Mouse (Mus musculus) stomach, embryonic 15.5 days (tissue): ENCODE data around the gene Afap1. TPM values are rescaled to one million over a fixed set of nuclear protein-coding genes. Genes with fewer than 3 reads are reported as not detected.

Source experiments
- ATAC-seq: fragments of 200-750 bp; cut with Nextera tagmentation; 2 replicates; pipeline ENCODE4 v1.8.0; 2017; ENCODE audit warnings: low read depth, moderate number of reproducible peaks, moderate TSS enrichment; ENCODE audit not compliant: insufficient read depth, low FRiP score
- H3K27ac ChIP-seq: fragments of 300-500 bp; sonication (generic); 2 replicates; pipeline ENCODE4 v1.5.1; 2015; ENCODE audit warnings: mild to moderate bottlenecking, inconsistent platforms
- H3K27me3 ChIP-seq: fragments of 300-500 bp; sonication (generic); replicated peaks from 2 replicates; pipeline ENCODE4 v1.6.1; 2015; ENCODE audit warnings: inconsistent platforms
- H3K36me3 ChIP-seq: fragments of 300-500 bp; sonication (generic); 2 replicates; pipeline ENCODE4 v1.6.1; 2015; ENCODE audit warnings: inconsistent platforms
- H3K4me1 ChIP-seq: fragments of 300-500 bp; sonication (generic); 2 replicates; pipeline ENCODE4 v1.6.1; 2015; ENCODE audit warnings: inconsistent platforms
- H3K4me2 ChIP-seq: fragments of 300-500 bp; sonication (generic); 2 replicates; pipeline ENCODE4 v1.6.1; 2015; ENCODE audit warnings: mild to moderate bottlenecking, inconsistent platforms
- H3K4me3 ChIP-seq: fragments of 300-500 bp; sonication (generic); replicated peaks from 2 replicates; pipeline ENCODE4 v1.5.1; 2015; ENCODE audit warnings: inconsistent platforms
- H3K9ac ChIP-seq: fragments of 300-500 bp; sonication (generic); 2 replicates; pipeline ENCODE4 v1.6.1; 2015; ENCODE audit warnings: inconsistent platforms
- H3K9me3 ChIP-seq: fragments of 300-500 bp; sonication (generic); 2 replicates; pipeline ENCODE4 v1.6.1; 2016; ENCODE audit warnings: inconsistent platforms
- WGBS: fragments of 180-500 bp; shearing (Covaris S2); methylation state at CpG from one replicate; pipeline ENCODE4 v1.1.7; 2015; 5-methylcytosine and 5-hydroxymethylcytosine counted together
- polyA plus RNA-seq: library from polyadenylated mRNA; unstranded; fragments of >200 nt; fragmentation: Nextera tagmentation; extraction: Ambion mirVana; gene quantifications from 2 replicates; pipeline ENCODE4 v1.2.1, GENCODE M21; 2015

The Afap1 gene
- polyA plus RNA-seq, 1 experiment from 2014 or later = 18.2 TPM

GRCm38 (mm10) chr5:35965036-35965435, 71.9 kb downstream of the Afap1 start:
- H3K4me3 ChIP-seq = no peak overlapping the region
- H3K9me3 ChIP-seq = no peaks in the 10 kb centered on the region
- no peak overlapping the region for H3K9ac ChIP-seq
- no peak overlapping the region for H3K27ac ChIP-seq
- H3K27me3 ChIP-seq = no peaks in the 10 kb centered on the region
- H3K36me3 ChIP-seq = peaks cover 46% of the 10 kb centered on the region
- ATAC-seq = no peak
- 48% methylated on average over 5 of the region's 5 CpGs for WGBS
- H3K4me2 ChIP-seq = no peak overlapping the region
- H3K4me1 ChIP-seq = no peaks in the 10 kb centered on the region

DNA sequence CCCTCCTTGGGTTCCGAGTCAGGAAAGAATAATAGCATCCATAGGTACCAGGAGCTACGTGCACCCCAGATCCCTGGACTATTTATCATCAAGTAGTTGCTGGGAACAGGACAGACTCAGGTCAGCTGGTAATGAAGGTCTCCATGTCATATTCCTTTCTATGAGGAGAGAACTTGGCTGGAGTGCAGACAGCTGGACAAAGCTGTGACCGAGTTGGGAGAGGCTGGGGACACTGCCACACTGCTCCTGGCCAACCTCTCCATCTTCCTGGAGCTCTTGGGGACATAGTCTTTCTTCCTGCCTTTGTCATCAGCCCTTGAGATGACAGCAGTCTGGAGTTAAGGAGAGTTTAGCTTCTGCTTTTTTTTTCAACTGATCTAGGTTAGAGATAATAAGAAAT, 76.7 kb downstream of the Afap1 start:
- H3K4me2 ChIP-seq = no peak overlapping the region
- no peak overlapping the region for H3K4me3 ChIP-seq
- H3K9me3 ChIP-seq = no peaks in the 10 kb centered on the region
- WGBS = 48% methylated on average over 3 of the region's 3 CpGs
- no peak for ATAC-seq
- H3K27ac ChIP-seq = peak overlapping the region; percentile 62; the same call in 1 of the 2 replicates
- H3K27me3 ChIP-seq = no peaks in the 10 kb centered on the region
- peaks cover 27% of the 10 kb centered on the region; the same call in 1 of the 2 replicates for H3K36me3 ChIP-seq
- no peak overlapping the region for H3K9ac ChIP-seq
- peaks cover 35% of the 10 kb centered on the region for H3K4me1 ChIP-seq

DNA sequence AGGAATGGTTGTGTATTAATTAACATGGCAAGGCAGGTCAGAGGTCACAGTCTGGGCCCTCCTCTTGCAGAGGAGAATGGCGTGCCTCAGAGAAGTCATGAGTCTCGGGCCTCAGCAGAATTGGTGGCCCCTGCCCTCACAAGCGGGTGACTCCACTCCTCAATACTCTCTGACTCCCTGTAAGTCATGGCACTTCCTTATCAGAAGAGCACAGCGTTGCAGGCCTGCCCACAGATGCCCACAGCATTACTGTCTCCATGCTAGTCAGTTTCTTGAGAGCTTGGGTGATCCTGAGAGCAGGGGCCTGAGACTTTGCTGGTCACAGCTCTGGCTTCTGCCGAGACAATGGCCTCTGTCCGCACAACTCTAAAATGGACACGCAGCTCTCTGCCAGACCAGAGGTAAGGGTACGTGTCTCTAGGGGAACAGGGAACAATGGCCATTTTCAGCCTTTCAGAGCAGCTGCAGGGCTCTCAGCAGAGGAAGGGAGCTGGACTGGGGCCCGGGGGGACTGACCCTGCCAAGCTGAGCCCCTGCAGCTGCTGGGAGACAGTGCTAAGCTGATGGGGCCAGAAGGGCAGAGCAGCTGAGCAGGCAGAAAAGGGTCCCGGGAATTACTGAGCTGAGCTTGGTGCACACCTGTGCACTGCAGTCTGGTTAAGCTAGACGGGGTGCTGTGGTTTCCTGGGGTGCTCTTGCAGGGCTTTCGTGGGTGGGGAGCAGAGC, 77.4 kb downstream of the Afap1 start:
- Histone ChIP-seq H3K27ac (peak overlapping the region; percentile 62; the same call in 1 of the 2 replicates), H3K36me3 (peaks cover 21% of the 10 kb centered on the region; the same call in 1 of the 2 replicates), H3K9me3 (no peaks in the 10 kb centered on the region), H3K4me3 (no peak overlapping the region), H3K9ac (no peak overlapping the region), H3K4me1 (peaks cover 35% of the 10 kb centered on the region), H3K27me3 (no peaks in the 10 kb centered on the region), H3K4me2 (no peak overlapping the region)
- ATAC-seq = peak; percentile 42; the same call in 1 of the 2 replicates
- 44% methylated on average over 12 of the region's 12 CpGs for WGBS

- H3K4me3 ChIP-seq = no peak overlapping the region
- H3K9me3 ChIP-seq = no peaks in the 10 kb centered on the region
- peaks cover 25% of the 10 kb centered on the region for H3K36me3 ChIP-seq
- no peak for ATAC-seq
- H3K27me3 ChIP-seq = no peaks in the 10 kb centered on the region
- H3K27ac ChIP-seq = no peak overlapping the region
- no peak overlapping the region for H3K9ac ChIP-seq
- peaks cover 35% of the 10 kb centered on the region for H3K4me1 ChIP-seq
- 64% methylated on average over 10 of the region's 10 CpGs for WGBS
- no peak overlapping the region for H3K4me2 ChIP-seq
These were observed 78.9 kb downstream of the Afap1 start for GRCm38 (mm10) chr5:35971841-35972578.

GRCm38 (mm10) chr5:35972739-35973138, 79.6 kb downstream of the Afap1 start:
- Histone ChIP-seq H3K27me3 (no peaks in the 10 kb centered on the region), H3K36me3 (peaks cover 32% of the 10 kb centered on the region), H3K27ac (peak overlapping the region; percentile 83; the same call in 1 of the 2 replicates), H3K9me3 (no peaks in the 10 kb centered on the region), H3K4me1 (peaks cover 35% of the 10 kb centered on the region), H3K9ac (no peak overlapping the region), H3K4me2 (no peak overlapping the region), H3K4me3 (no peak overlapping the region)
- no peak for ATAC-seq
- WGBS = 39% methylated on average over 7 of the region's 7 CpGs

DNA sequence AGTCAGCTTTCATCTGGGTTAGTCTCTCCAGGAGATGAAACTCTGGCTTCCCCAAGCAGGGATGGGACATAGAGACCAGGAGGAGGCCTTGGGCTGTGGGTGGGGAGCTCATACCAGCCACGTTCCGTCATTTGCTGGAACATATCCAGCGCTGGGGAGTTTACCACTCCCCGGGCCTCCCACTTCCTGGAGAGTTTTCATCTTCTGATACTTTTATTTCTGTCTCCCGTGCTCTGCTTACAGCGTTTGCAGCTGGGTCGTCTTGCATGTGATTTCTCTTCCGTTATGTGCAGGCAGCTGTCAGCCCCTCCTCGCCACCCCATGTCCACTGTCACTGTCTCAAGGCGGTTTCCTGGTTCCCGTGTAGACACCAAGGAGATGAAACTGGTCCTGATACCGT, 80.7 kb downstream of the Afap1 start:
- Histone ChIP-seq H3K27ac (peak overlapping the region; percentile 83), H3K4me3 (no peak overlapping the region), H3K9ac (no peak overlapping the region), H3K9me3 (no peaks in the 10 kb centered on the region), H3K4me2 (peak overlapping the region; percentile 29; the same call in 1 of the 2 replicates), H3K27me3 (no peaks in the 10 kb centered on the region), H3K4me1 (peaks cover 35% of the 10 kb centered on the region), H3K36me3 (peaks cover 31% of the 10 kb centered on the region; the same call in 1 of the 2 replicates)
- 23% methylated on average over 12 of the region's 12 CpGs for WGBS
- peak; percentile 59 for ATAC-seq

DNA sequence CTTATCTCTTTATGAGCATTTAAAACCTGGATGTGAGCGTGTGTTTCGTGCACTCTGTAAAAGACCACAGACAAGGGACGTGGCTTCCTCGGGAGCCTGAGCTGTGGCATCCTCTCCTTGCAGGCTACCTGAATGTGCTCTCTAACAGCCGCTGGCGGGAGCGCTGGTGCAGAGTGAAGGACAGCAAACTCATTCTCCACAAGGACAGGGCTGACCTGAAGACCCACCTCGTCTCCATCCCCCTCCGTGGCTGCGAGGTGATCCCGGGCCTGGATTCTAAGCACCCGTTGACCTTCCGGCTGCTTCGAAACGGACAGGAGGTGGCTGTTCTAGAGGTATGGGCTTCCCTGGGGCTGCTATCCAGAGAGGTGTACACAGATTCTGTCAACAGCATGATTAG, 81.1 kb downstream of the Afap1 start:
- Histone ChIP-seq H3K9me3 (no peaks in the 10 kb centered on the region), H3K4me3 (no peak overlapping the region), H3K27ac (peak overlapping the region; percentile 83), H3K4me1 (peaks cover 35% of the 10 kb centered on the region), H3K9ac (no peak overlapping the region), H3K4me2 (peak overlapping the region; percentile 29; the same call in 1 of the 2 replicates), H3K27me3 (no peaks in the 10 kb centered on the region), H3K36me3 (peaks cover 29% of the 10 kb centered on the region; the same call in 1 of the 2 replicates)
- 71% methylated on average over 15 of the region's 15 CpGs for WGBS
- ATAC-seq = no peak

DNA sequence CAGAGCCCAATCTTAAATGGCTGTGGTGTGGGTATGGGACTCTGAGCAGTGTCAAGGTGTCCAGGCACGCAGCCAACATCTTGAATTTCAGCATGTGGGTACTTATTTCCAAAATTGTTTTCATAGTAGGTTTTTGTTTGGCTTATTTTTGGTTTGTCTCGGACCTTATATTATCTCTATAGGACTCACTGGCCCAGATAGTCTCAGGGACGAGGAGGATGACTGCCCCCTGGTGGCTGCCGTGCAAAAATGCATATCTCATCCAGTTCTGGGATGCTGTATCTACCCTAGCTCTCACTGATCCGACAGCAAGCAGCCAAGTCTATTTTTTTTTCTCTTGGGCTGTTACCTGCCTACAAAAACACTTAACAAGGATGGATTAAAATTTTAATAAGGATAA, 82.6 kb downstream of the Afap1 start:
- peaks cover 26% of the 10 kb centered on the region; the same call in 1 of the 2 replicates for H3K36me3 ChIP-seq
- H3K4me1 ChIP-seq = peaks cover 30% of the 10 kb centered on the region
- H3K27me3 ChIP-seq = no peaks in the 10 kb centered on the region
- H3K9ac ChIP-seq = no peak overlapping the region
- ATAC-seq = no peak
- 12% methylated on average over 5 of the region's 5 CpGs for WGBS
- H3K4me3 ChIP-seq = no peak overlapping the region
- no peaks in the 10 kb centered on the region for H3K9me3 ChIP-seq
- no peak overlapping the region for H3K27ac ChIP-seq
- no peak overlapping the region for H3K4me2 ChIP-seq

DNA sequence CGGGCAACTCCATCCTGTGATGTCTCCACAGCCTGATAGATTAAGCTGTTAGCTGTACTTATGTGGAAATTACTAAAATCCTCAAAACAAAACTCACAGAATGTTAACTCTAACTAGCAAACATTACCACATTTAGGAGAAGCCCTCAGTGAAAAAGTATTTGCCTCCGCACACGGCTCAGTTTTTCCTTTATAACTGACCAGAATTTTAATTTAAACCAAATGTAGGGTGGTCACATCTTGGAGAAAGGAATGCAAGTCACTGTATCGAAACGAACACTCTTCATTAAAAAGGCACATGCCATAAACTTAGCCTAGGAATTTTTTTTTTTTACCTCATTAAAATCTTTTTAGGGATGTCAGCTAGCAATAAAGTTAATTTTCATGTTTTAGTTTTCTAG, 87.4 kb downstream of the Afap1 start:
- Histone ChIP-seq H3K4me2 (no peak overlapping the region), H3K36me3 (peaks cover 36% of the 10 kb centered on the region; the same call in 1 of the 2 replicates)
- ATAC-seq = no peak

DNA sequence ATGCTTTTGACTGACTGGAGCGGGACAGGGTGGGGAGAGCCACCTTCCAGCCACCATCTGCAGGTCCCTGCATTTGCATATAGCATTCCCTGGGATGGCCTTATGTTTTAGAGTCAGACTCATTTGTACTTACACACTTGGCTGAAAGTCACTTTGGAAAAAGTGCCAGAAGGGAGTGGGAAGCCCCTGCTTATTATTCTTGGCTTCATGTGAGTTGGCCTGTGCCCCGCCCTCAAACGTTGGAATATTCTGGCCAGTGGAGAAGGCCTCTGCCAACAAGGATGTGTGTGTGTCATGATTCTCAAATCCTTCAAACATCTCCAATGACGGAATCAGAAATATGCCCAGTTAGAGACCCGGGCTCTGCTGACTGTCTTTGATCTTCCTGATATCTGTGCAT, 88.2 kb downstream of the Afap1 start:
- no peak for ATAC-seq
- no peak overlapping the region for H3K27ac ChIP-seq

More for the DNA sequence above, 87.4 kb downstream of the Afap1 start:
- no peak overlapping the region for H3K27ac ChIP-seq
- H3K9me3 ChIP-seq = no peaks in the 10 kb centered on the region
- 87% methylated on average over 5 of the region's 5 CpGs for WGBS
- no peak overlapping the region for H3K4me3 ChIP-seq
- H3K27me3 ChIP-seq = no peaks in the 10 kb centered on the region
- H3K4me1 ChIP-seq = no peaks in the 10 kb centered on the region
- H3K9ac ChIP-seq = no peak overlapping the region

DNA sequence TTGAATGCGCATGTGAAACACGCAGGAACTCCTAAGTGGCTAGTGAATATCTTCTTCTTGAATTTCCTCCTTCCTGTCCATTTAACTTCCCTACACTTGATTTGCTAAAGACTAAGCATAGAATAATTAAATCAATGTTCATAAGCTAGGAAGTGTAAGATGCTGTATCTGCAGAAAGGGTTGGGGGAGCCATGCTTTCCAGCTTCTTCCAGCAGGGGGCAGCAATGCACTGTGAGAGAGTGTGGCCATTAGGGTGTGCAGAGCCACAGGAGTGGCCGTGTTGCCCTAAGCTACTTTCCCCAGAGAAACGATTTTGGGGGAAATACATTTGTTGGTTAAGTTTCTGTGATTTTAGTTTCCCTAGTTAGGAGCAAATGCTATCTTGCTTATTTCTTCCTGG, 88.9 kb downstream of the Afap1 start:
- Histone ChIP-seq H3K9ac (no peak overlapping the region), H3K9me3 (no peaks in the 10 kb centered on the region), H3K4me1 (no peaks in the 10 kb centered on the region), H3K4me3 (no peak overlapping the region), H3K36me3 (peaks cover 27% of the 10 kb centered on the region; the same call in 1 of the 2 replicates), H3K27ac (no peak overlapping the region), H3K4me2 (no peak overlapping the region), H3K27me3 (no peaks in the 10 kb centered on the region)
- ATAC-seq = no peak
- 40% methylated on average over 4 of the region's 4 CpGs for WGBS

More for the DNA sequence above, 88.2 kb downstream of the Afap1 start:
- Histone ChIP-seq H3K4me1 (no peaks in the 10 kb centered on the region), H3K4me2 (no peak overlapping the region), H3K9ac (no peak overlapping the region), H3K4me3 (no peak overlapping the region), H3K9me3 (no peaks in the 10 kb centered on the region), H3K27me3 (no peaks in the 10 kb centered on the region), H3K36me3 (peaks cover 33% of the 10 kb centered on the region; the same call in 1 of the 2 replicates)
- 79% methylated on average over 5 of the region's 5 CpGs for WGBS

GRCm38 (mm10) chr5:35985611-35986010, 92.5 kb downstream of the Afap1 start:
- Histone ChIP-seq H3K4me3 (no peak overlapping the region), H3K4me1 (no peaks in the 10 kb centered on the region), H3K27ac (no peak overlapping the region), H3K9ac (no peak overlapping the region), H3K36me3 (peaks cover 15% of the 10 kb centered on the region; the same call in 1 of the 2 replicates), H3K27me3 (no peaks in the 10 kb centered on the region), H3K9me3 (no peaks in the 10 kb centered on the region), H3K4me2 (no peak overlapping the region)
- 86% methylated on average over 8 of the region's 8 CpGs for WGBS
- no peak for ATAC-seq
